Mouse (Mus musculus) megakaryocyte, adult 5-6 weeks (primary cell): ENCODE results near the gene Fam222a. TPM values are rescaled to one million over a fixed set of nuclear protein-coding genes. Genes with fewer than 3 reads are reported as not detected.
A peak's percentile ranks its signal among the peaks of the same experiment; 100 is the strongest.

Experiments used
- ATAC-seq: 2 replicates; pipeline ENCODE4 v1.8.0; 2016; ENCODE audit warnings: mild to moderate bottlenecking, inconsistent platforms; ENCODE audit not compliant: poor library complexity, severe bottlenecking
- total RNA-seq, 2 experiments: library from RNA; stranded (forward) in 1 of 2; stranded (reverse) in 1 of 2; fragments of 153-499, 151-499 nt in 1 of 2; fragments of 221-1000, 200-1000 nt in 1 of 2; gene quantifications; 2 replicates each; pipeline versions ENCODE4 v1.2.3 to v1.2.4; 2015 to 2017

Gene Fam222a
- total RNA-seq, 2 experiments from 2014 or later: 0.11 to 0.22 TPM

GRCm38 (mm10) chr5:114604781-114605290, 37.0 kb downstream of the Fam222a start:
- ATAC-seq: no peak

DNA sequence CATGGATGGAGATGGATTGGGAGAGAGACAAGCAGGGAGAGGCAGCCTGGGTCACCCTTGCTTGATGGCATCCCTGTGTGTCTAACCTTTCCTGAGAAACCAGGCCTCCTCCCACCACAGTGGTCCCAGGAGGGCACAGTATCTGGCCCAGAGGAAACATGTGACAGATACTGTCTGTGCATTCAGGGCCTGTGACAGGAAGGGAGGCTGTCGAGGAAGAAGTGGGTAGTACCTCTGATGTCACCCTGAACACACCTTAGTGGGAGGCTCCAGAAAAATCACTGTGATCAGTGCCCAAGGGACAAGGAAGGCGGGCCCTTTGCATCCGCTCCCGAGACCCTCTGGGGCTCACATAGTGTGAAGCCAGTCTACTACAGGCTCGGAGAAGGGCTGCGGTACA, 38.2 kb downstream of the Fam222a start:
- ATAC-seq: no peak

DNA sequence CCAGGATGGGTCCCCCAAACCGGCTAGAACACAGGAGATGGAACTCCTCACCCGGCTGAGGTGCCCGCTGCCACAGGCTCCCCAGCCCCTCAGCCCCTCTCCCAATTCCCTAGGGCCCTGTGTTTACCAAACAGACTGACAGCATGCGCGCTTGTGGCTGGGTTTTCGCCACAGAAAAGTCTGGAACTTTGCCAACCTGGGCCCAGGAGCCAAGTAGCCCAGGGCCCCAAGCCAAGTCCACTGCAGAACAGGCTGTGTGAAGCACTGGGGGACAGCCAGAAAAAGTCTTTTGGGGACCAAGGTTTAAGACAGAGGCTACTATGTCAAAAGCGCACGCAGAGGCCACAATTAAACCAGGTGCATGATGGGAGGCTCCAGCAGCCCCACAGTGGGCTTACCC, 39.8 kb downstream of the Fam222a start:
- no peak for ATAC-seq

DNA sequence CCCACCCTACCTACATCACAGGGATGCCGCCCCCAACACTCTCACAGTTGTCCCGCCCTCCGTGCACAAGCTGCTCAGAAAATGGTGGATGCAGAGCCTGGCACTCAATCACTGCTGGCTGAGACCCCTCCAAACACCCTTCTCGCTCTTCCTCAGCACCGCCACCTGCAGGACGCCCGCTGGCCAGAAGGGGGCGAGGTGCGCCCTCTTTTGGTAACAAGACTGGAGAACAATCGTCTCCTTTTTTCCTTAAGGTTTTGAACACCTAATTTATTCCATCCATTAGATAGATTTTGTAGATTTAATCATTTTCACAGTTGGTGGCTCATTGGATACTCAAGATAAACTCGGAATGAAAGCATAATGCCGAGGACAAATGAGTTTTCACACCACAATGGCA, 40.7 kb downstream of the Fam222a start:
- peak; percentile 71 for ATAC-seq

DNA sequence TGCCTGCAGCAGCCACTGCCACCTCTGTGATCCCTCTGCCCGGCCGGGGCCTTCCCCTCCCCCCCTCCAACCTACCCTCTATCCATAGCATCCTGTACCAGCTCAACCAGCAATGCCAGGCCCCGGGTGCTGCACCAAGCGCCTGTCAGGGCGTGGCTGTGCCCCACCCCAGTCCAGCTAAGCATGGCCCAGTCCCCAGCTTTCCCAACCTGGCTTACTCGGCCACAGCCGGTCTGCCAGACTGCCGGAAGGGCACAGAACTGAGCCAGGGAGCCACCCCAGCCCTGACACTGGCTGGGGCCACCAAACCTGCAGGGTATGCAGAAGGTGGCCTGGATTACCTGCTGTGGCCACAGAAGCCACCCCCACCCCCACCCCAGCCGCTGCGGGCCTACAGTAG, 43.4 kb downstream of the Fam222a start:
- ATAC-seq: no peak

DNA sequence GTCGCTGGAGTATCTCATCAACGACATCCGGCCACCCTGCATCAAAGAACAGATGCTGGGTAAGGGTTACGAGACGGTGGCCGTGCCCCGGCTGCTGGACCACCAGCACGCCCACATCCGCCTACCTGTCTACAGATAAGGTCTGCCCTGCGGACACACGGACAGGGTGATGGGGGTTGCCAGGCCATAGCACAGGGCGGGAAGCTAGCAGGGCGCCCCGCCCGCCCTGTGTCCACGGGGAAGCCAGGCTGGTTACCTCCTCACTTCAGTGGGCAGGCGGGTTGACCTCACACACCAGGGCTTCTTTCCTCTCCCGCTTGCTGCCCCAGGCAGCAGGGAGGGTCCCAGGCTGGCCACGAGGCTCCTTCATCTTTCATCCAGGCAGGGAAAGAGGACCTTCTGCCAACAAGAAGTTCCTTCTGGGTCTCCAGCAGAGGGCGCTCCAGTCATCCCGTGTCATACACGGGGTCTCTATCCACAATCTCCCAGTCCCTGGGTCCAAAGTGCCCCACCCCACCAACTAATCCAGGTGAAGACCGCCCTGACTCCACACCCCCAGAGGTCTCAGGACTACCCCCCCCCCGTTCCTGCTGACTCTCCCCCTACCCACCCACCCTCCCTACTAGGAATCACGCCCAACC, 44.3 kb downstream of the Fam222a start:
- no peak for ATAC-seq

- no peak for ATAC-seq
Measured at GRCm38 (mm10) chr5:114614863-114615262, 47.0 kb downstream of the Fam222a start.

GRCm38 (mm10) chr5:114616336-114617061, 48.7 kb downstream of the Fam222a start:
- ATAC-seq: no peak

DNA sequence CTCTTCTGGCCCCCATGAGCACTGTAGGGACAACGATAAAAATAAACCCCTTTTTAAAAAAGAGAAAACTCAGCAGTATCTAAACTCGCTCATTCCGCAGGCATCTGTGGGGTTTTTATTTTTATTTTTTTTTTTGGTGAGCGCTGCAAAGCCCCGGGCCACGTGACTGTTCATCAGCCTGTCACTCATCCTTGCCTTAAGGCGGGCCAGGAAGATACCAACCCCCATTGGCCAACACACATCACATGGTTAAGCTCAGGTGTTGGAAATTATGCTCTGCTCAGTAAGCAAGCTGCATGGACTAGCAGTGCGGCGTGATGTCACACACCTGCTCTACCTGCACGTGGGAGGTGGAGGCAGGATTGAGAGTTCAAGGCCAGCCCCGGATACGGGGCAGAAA, 50.0 kb downstream of the Fam222a start:
- no peak for ATAC-seq

DNA sequence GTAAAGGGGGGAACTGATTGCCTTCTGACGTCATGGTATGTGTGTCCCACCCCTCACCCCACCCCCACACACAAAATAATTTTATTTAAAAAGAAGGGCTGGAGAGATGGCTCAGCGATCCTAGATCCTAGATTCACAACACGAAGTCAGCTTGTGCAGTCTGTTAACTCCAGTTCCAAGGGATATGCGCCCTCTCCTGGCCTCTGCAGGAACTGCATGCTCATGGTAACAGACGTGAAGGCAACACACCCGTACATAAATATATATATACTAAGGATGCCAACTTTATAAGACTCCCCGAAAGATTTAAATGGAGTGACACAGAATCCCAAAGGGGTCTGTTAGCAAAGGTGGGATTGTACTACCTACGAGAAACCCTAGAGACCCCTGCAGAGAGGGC, 51.0 kb downstream of the Fam222a start:
- ATAC-seq: peak; percentile 64; the same call in 1 of the 2 replicates

- peak; percentile 75 for ATAC-seq
Measured at GRCm38 (mm10) chr5:114620305-114620704, 52.5 kb downstream of the Fam222a start.

- ATAC-seq: peak; percentile 66; the same call in 1 of the 2 replicates
Measured at GRCm38 (mm10) chr5:114625590-114625989, 57.8 kb downstream of the Fam222a start.

DNA sequence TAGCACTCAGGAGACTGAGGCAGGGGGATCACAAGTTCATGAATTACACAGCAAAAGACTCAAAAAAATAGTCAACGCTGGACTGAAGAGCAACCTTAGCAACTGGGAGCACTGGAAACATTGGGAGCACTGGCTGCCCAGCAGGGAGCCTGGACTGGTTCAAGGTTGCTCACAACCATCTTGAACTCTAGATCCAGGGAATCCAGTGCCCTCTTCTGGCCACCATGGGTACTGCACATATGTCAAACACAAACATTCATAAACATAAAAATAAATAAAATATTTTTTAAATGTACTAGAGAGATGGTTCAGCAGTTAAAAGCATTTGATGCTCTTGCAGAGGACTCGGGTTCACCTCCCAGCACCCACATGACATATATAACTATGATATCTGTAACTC, 63.5 kb downstream of the Fam222a start:
- peak; percentile 47; the same call in 1 of the 2 replicates for ATAC-seq

DNA sequence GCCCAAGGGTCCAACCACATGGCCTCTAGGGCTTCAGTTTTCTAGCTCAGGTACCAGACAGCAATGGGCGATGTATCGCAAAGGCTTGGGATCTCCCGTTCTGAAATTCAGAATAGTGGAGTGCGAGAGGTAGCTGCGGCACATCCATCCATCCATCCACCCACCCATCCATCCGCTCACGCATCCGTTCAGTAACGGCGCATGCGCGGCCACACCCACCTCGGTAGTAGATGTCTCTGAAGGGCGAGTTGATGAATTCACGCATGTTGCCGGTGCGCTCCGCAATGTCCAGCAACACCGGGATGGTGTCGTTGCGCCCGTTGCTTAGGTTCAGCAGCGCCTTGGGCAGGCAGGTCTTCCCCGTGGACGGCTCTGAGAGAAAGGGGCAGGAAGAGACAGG, 68.3 kb downstream of the Fam222a start:
- no peak for ATAC-seq

DNA sequence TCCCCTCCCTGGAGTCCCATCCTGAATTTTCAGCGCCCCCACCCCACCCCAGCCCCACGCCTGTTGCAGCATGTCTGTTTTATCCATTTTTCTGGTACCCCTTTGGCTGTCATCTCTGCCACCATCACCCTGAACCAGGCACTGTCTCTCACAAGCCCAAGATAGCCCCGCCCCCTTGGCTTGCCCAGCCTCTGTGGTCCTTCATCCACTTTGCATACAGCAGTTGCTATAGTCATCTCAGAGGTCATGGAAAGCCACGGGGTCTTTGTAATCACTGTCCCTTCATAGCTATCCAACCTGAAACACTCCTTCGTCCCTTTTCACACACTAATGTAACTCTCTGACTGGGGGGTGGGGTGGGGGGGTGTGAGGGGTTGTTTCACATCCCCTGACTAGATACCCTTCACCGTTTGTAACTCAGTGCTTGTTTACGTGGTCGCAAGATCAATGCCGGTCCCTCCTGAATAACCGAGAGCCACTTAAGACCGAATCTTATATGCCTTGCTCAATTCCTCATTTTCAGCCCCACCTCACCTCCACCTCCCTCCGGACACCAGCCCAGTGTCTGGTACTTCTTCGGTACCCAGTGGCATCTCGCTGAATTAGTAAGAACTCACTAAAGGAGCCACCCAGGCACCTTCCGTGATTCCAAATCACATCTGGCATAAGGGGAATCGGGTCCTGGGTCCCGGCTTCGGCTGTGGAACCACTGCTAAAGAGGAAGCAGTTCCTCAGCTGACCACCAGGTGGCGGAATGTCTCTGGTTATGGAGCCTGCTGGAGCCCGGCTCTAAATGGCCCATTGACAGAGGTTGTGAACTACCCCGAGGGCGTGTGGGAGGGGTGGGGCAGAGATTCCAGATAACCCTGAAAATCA, 71.2 kb downstream of the Fam222a start:
- ATAC-seq: peak; percentile 96

DNA sequence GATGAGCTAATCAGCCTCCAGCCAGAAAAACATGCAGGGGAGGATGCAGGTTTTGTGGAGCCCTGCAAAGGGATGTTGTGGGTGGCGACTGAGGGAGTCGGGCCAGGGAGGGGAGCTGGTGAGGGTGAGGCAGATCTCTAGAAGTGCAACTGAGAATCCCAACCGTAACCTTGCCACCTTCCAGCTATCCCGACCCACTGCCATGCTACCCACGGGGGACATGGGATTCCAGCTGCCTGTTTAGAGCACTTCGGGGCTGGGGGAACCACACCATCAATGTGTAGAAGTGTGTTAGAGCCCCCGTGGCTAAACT, 71.8 kb downstream of the Fam222a start:
- ATAC-seq: no peak

DNA sequence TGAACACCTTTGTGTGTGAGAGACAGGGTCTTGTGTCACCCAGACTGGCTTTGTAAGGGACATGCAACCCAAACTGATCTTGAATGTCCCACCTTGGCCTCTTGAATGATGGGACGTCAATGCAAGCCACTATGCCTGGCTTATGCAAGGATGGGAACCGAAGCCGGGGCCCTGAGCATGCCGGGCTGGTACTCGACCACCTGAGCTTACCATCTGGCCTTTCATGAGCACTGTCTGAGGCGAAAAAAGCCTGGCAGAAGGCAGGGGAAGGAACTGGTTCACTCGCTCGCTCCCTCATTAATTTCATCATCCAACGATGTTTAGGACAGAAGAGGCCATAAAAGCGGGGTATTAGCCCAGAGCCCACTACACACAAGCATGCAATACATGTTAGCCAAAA, 73.0 kb downstream of the Fam222a start:
- ATAC-seq: no peak

DNA sequence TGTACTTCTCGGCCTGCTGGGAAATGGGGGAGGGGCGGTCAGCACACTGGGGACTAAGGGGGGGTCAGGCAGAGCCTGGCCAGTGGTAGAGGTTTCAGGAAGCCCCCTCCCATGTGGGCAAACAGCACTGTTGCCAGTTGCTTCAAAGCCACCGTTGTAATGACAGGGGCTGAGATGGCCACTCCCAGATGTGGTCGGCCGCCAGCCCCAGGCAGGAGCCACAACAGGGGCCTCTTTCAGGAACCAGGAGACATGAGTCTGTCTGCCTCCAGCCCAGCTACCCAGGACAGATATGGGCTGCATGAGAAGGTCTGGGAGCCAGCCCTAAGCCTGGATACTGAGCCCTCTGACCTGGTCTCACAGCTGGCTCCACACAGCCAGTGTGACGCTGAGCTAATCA, 77.1 kb downstream of the Fam222a start:
- no peak for ATAC-seq

GRCm38 (mm10) chr5:114645916-114646315, 78.1 kb downstream of the Fam222a start:
- no peak for ATAC-seq

DNA sequence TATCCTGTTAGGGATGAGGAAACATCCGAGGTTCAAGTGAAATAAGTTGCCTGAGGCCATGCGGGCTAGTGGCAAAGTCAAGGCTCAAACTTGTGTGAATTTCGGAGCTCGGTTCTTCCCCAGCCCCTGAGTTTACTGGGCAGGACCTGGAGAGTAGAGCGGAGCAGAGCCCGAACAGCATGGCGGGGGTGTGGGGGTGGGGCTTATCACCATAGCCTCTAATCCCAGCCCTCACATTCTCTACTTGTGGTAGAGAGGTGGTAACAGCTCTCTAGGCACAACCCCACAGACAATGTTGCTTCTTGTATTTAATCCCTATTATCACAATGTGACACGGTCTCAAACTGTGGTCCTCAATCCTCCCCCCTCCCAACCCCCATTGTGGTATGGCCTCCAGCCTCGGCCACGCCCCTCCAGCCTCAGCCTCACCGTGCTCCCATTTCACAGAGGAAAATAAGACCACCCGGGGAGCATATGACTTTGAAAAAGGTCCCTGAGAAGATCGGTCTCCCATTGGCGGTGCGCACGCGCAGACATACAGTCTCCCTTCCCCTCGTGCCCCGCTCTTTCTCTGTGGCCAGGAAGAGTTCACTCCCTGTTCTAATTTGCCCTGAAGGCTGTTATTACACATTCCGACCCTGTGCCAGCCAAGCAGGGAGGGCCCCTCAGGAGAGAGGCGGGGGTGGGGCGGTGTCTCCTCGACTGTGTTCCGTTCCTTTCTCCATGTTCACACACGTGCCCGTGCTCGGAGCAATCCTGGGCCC, 79.6 kb downstream of the Fam222a start:
- ATAC-seq: peak; percentile 34; the same call in 1 of the 2 replicates
